Mouse (Mus musculus): ENCODE data around the gene Arhgap32. TPM values are rescaled to one million over a fixed set of nuclear protein-coding genes. Genes with fewer than 3 reads are reported as not detected.

The Arhgap32 gene
- polyA plus RNA-seq (2015; fragmentation: Nextera tagmentation; extraction: Ambion mirVana) = 0.25 and 0.63 TPM in 2 replicates

DNA sequence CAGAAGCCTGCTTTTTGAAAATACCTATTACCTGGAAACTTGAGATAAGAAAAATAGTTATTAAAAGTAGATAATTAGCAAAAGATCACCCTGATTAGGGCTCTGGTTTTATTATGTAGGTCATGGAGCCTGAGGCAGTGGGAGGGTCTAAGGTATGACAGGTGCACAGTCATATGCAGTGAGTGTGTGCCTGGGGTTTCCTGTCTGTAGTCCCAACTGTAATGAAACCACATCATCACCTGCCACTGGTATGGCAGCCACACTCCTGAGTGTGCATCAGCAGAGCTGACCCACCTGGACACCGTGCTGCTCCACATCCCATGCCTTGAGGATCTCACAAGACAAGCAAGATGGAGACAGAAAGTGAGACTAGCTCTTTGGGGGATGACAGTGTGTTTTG is at the start of gene Arhgap32:
Gene Arhgap32 (plus strand): TSS at position 351 of the 400 bp plus-strand sequence.
- H3K9ac ChIP-seq (replicated peaks) = no peak within 1 kb of the TSS
- H3K4me2 ChIP-seq (ENCODE audit: low read depth, low read length) = no peak within 1 kb of the TSS
- DNase-seq = no peak
- TF ChIP-seq EP300 (IDR thresholded peaks at IDR 0.05; ENCODE audit: low read depth) = no peak
- no peak for TF ChIP-seq CTCF (IDR thresholded peaks at IDR 0.05; ENCODE audit: low read depth)
- ATAC-seq = no peak
- H3K27me3 ChIP-seq (ENCODE audit: insufficient read depth, low read length) = no peaks in the 10 kb centered on the region
- H3K4me3 ChIP-seq (ENCODE audit: low read depth, low read length) = no peak within 1 kb of the TSS
- H3K27ac ChIP-seq (ENCODE audit: low read depth) = no peak within 1 kb of the TSS
- peaks cover 15% of the 10 kb centered on the region for H3K4me1 ChIP-seq (ENCODE audit: insufficient read depth)
- WGBS (ENCODE audit: insufficient replicate concordance) = 83% methylated on average over 1 of the region's 1 CpGs
- H3K36me3 ChIP-seq (replicated peaks; ENCODE audit: insufficient read depth, low read length) = no peaks in the 10 kb centered on the region
- H3K9me3 ChIP-seq (ENCODE audit: low read length) = no peaks in the 10 kb centered on the region

DNA sequence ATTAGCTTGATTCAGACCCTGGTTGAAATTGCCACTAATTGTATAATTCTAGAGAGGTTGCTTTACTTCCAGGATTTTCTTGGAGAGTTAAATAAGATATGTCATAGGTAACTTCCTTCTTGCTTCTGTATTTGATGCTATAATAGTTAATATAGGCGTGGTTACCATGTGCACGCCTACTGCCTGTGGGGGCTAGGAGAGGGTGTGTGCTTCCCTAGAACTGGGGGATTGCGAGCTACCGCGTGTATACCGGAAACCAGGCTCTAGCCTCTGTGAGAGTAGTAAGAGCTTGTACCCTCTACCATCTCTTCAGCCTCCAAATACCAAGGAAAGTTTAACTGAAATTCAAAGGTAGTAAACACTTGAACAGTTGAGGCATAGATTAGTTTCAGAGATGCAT is 43.2 kb upstream of the Arhgap32 start:
- Histone ChIP-seq H3K9ac (replicated peaks) (no peak overlapping the region), H3K9me3 (ENCODE audit: low read length) (no peaks in the 10 kb centered on the region), H3K4me1 (ENCODE audit: insufficient read depth) (no peaks in the 10 kb centered on the region), H3K4me3 (ENCODE audit: low read depth, low read length) (no peak overlapping the region), H3K27me3 (ENCODE audit: insufficient read depth, low read length) (no peaks in the 10 kb centered on the region), H3K36me3 (replicated peaks; ENCODE audit: insufficient read depth, low read length) (no peaks in the 10 kb centered on the region), H3K4me2 (ENCODE audit: low read depth, low read length) (no peak overlapping the region), H3K27ac (ENCODE audit: low read depth) (no peak overlapping the region)
- DNase-seq = no peak
- WGBS (ENCODE audit: insufficient replicate concordance) = 74% methylated on average over 6 of the region's 6 CpGs
- TF ChIP-seq CTCF (IDR thresholded peaks at IDR 0.05; ENCODE audit: low read depth) = no peak
- TF ChIP-seq EP300 (IDR thresholded peaks at IDR 0.05; ENCODE audit: low read depth) = no peak
- no peak for ATAC-seq

DNA sequence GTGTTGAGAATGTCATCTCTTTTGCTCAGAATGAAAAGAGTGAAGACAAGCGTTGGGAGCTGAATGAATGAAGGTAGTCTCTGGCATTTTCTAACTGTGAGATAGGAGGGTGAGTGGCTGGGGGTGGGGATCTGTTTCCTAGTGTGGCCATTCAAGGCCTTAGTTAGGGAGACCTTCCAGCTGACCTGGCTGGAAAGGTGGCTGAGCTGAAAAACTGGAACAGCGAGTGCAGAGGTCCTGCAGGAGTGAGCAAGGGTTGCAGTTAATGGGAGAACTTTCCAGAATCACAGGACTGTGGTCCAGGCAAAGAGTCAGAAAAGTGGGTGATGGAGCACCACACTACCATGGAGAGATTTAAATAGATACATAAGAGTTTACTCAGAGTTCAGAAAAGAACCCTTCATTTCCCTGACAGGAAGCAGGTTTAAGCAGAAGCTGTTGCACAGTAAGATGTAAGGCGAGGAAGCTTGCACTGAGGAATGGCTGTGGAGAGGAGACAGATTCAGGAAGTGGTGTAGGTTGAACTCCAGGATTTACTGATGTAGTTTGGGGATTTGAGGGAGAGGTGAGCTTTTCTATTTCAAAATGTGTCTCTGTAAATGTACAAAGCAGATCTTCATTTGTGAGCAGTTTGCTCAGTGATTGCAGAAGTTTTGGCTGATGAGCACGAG is 27.7 kb upstream of the Arhgap32 start:
- Histone ChIP-seq H3K9me3 (ENCODE audit: low read length) (no peaks in the 10 kb centered on the region), H3K4me2 (ENCODE audit: low read depth, low read length) (no peak overlapping the region), H3K27me3 (ENCODE audit: insufficient read depth, low read length) (no peaks in the 10 kb centered on the region), H3K27ac (ENCODE audit: low read depth) (no peak overlapping the region), H3K4me1 (ENCODE audit: insufficient read depth) (peaks cover 8% of the 10 kb centered on the region; the same call in 1 of the 2 replicates), H3K4me3 (ENCODE audit: low read depth, low read length) (no peak overlapping the region), H3K9ac (replicated peaks) (no peak overlapping the region), H3K36me3 (replicated peaks; ENCODE audit: insufficient read depth, low read length) (no peaks in the 10 kb centered on the region)
- WGBS (ENCODE audit: insufficient replicate concordance) = 57% methylated on average over 4 of the region's 4 CpGs
- TF ChIP-seq EP300 (IDR thresholded peaks at IDR 0.05; ENCODE audit: low read depth) (no peak), CTCF (IDR thresholded peaks at IDR 0.05; ENCODE audit: low read depth) (no peak)
- no peak for ATAC-seq
- no peak for DNase-seq

DNA sequence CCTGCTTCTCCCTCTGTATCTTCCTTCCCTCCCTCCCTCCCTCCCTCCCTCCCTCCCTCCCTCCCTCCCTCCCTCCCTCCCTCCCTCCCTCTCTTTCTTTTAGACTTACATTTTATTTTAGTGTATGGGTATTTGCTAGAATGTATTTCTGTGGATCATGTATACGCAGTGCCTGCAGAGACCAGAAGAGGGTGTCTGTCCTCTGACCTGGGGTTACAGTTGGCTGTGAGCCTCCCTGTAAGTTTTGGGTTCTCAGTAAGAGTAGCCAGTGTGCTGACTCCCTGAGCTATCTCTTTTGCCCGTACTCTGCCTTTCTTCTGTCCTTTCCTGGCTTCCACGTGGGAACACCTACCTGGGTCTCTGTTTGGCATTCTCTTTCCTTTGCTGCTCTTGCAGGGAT is 27.1 kb upstream of the Arhgap32 start:
- no peak overlapping the region for H3K4me2 ChIP-seq (ENCODE audit: low read depth, low read length)
- no peaks in the 10 kb centered on the region for H3K9me3 ChIP-seq (ENCODE audit: low read length)
- 40% methylated on average over 3 of the region's 3 CpGs for WGBS (ENCODE audit: insufficient replicate concordance)
- H3K9ac ChIP-seq (replicated peaks) = no peak overlapping the region
- peaks cover 8% of the 10 kb centered on the region; the same call in 1 of the 2 replicates for H3K4me1 ChIP-seq (ENCODE audit: insufficient read depth)
- H3K27ac ChIP-seq (ENCODE audit: low read depth) = no peak overlapping the region
- H3K4me3 ChIP-seq (ENCODE audit: low read depth, low read length) = no peak overlapping the region
- TF ChIP-seq EP300 (IDR thresholded peaks at IDR 0.05; ENCODE audit: low read depth) (no peak), CTCF (IDR thresholded peaks at IDR 0.05; ENCODE audit: low read depth) (peak; percentile 46)
- H3K27me3 ChIP-seq (ENCODE audit: insufficient read depth, low read length) = no peaks in the 10 kb centered on the region
- no peaks in the 10 kb centered on the region for H3K36me3 ChIP-seq (replicated peaks; ENCODE audit: insufficient read depth, low read length)
- ATAC-seq = no peak
- no peak for DNase-seq

DNA sequence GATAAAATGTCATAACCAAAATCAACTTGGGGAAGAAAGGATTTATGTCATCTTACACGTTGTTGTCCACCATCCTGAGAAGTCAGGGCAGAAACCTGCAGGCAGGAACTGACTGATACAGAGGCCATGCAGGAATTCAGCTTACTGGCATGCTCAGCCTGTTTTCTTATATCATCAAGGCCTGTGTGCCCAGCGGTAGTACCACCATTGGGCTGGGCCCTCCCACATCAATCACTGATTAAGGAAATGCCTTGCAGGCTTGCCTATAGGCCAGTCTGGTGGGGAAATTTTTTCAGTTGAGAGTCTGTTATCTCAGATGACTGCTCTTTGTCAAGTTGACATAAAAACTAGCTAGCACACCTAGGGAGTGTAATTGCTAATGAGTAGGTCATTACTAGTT is 22.5 kb upstream of the Arhgap32 start:
- Histone ChIP-seq H3K27me3 (ENCODE audit: insufficient read depth, low read length) (no peaks in the 10 kb centered on the region), H3K36me3 (replicated peaks; ENCODE audit: insufficient read depth, low read length) (no peaks in the 10 kb centered on the region), H3K27ac (ENCODE audit: low read depth) (no peak overlapping the region), H3K9me3 (ENCODE audit: low read length) (no peaks in the 10 kb centered on the region), H3K4me2 (ENCODE audit: low read depth, low read length) (no peak overlapping the region), H3K4me3 (ENCODE audit: low read depth, low read length) (no peak overlapping the region), H3K9ac (replicated peaks) (no peak overlapping the region), H3K4me1 (ENCODE audit: insufficient read depth) (no peaks in the 10 kb centered on the region)
- DNase-seq (no peak), ATAC-seq (no peak)
- 44% methylated on average over 2 of the region's 2 CpGs for WGBS (ENCODE audit: insufficient replicate concordance)
- TF ChIP-seq EP300 (IDR thresholded peaks at IDR 0.05; ENCODE audit: low read depth) = no peak

DNA sequence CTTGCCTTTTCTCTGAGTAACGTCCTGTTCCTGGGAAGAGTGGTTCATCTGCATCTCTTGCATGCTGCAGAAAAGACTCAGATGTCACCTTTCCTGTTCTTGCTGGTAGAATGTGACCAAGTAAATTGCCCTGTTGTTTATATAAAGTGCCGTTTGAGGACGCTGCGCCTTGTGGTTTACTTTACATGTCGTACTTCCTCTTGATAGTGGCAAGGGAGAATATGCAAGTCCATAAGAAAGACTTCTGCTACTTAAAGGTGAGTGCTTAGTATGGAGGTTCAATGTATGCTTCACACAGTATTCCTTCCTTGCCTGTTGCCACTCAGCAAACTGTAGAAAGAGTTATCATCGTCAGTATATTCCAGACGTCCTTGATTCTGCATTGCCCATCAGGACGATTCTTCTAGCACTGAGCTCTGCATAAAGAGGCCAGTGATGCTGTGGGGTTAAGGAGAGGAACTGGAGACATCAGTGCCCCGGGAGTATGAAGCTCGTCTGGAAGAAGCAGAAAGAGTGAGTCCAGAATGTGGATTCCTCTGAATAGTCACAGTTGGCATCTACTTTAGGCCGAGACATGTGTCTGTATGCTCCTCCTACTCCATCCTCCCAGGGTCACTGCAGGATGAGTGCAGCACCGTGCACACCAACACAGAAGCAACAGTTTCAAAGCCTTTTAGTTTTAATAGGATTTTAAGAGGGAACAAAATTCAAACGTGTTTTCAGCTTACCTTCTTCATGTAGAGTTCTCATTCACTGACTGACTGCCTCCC is 21.4 kb upstream of the Arhgap32 start:
- Histone ChIP-seq H3K36me3 (replicated peaks; ENCODE audit: insufficient read depth, low read length) (no peaks in the 10 kb centered on the region), H3K4me3 (ENCODE audit: low read depth, low read length) (no peak overlapping the region), H3K9ac (replicated peaks) (no peak overlapping the region), H3K4me1 (ENCODE audit: insufficient read depth) (no peaks in the 10 kb centered on the region), H3K9me3 (ENCODE audit: low read length) (no peaks in the 10 kb centered on the region), H3K27ac (ENCODE audit: low read depth) (no peak overlapping the region), H3K4me2 (ENCODE audit: low read depth, low read length) (no peak overlapping the region), H3K27me3 (ENCODE audit: insufficient read depth, low read length) (no peaks in the 10 kb centered on the region)
- WGBS (ENCODE audit: insufficient replicate concordance) = 33% methylated on average over 13 of the region's 13 CpGs
- no peak for ATAC-seq
- DNase-seq = no peak
- TF ChIP-seq EP300 (IDR thresholded peaks at IDR 0.05; ENCODE audit: low read depth) = no peak
- TF ChIP-seq CTCF (IDR thresholded peaks at IDR 0.05; ENCODE audit: low read depth) = no peak
